Mouse (Mus musculus) midbrain, postnatal 0 days (tissue): ENCODE results near the gene Hacd2. TPM values are rescaled to one million over a fixed set of nuclear protein-coding genes. Genes with fewer than 3 reads are reported as not detected.

Experiments
- ATAC-seq: fragments of 200-750 bp; cut with Nextera tagmentation; 2 replicates; pipeline ENCODE4 v1.8.0; 2017; ENCODE audit warnings: moderate number of reproducible peaks, mild to moderate bottlenecking, moderate TSS enrichment, moderate library complexity; ENCODE audit not compliant: low FRiP score
- DNase-seq: peaks from one replicate; pipeline ENCODE4 v3.0.0-alpha.2; 2015; ENCODE audit warnings: low spot score
- H3K27ac ChIP-seq: fragments of 300-500 bp; sonication (generic); 2 replicates; pipeline ENCODE4 v1.5.1; 2014; ENCODE audit warnings: low read depth, mild to moderate bottlenecking, low read length, mixed read lengths
- H3K27me3 ChIP-seq: fragments of 300-500 bp; sonication (generic); 2 replicates; pipeline ENCODE4 v1.6.1; 2014; ENCODE audit warnings: low read length, control low read depth, mixed read lengths; ENCODE audit not compliant: insufficient read depth
- H3K36me3 ChIP-seq: fragments of 300-500 bp; sonication (generic); 2 replicates; pipeline ENCODE4 v1.6.1; 2014; ENCODE audit warnings: low read length, control low read depth, mixed read lengths; ENCODE audit not compliant: insufficient read depth
- H3K4me1 ChIP-seq: fragments of 300-500 bp; sonication (generic); 2 replicates; pipeline ENCODE4 v1.6.1; 2014; ENCODE audit warnings: mild to moderate bottlenecking, control low read depth, antibody characterized with exemption, low read length, mixed read lengths; ENCODE audit not compliant: insufficient read depth
- H3K4me2 ChIP-seq: fragments of 300-500 bp; sonication (generic); 2 replicates; pipeline ENCODE4 v1.6.1; 2014; ENCODE audit warnings: low read depth, mild to moderate bottlenecking, low read length, mixed read lengths; ENCODE audit not compliant: poor library complexity, severe bottlenecking
- H3K4me3 ChIP-seq: fragments of 300-500 bp; sonication (generic); 2 replicates; pipeline ENCODE4 v1.5.1; 2014; ENCODE audit warnings: low read depth, mild to moderate bottlenecking, low read length, moderate library complexity
- H3K9ac ChIP-seq: fragments of 300-500 bp; sonication (generic); replicated peaks from 2 replicates; pipeline ENCODE4 v1.6.1; 2014; ENCODE audit warnings: mild to moderate bottlenecking, low read length, moderate library complexity, mixed read lengths; ENCODE audit not compliant: poor library complexity, severe bottlenecking
- H3K9me3 ChIP-seq: fragments of 300-500 bp; sonication (generic); 2 replicates; pipeline ENCODE4 v1.6.1; 2016; ENCODE audit warnings: low read length, control low read depth
- CTCF ChIP-seq: IDR thresholded peaks from 2 replicates; pipeline ENCODE4 v1.5.1; 2016; ENCODE audit warnings: antibody characterized with exemption, mild to moderate bottlenecking
- WGBS: fragments of 180-500 bp; shearing (Covaris S2); extraction: QIAGEN DNeasy Blood & Tissue Kit; methylation state at CpG from one replicate; pipeline ENCODE4 v1.1.7; 2014; 5-methylcytosine and 5-hydroxymethylcytosine counted together
- polyA plus RNA-seq: library from polyadenylated mRNA; unstranded; fragments of >200 nt; fragmentation: Nextera tagmentation; extraction: Ambion mirVana; gene quantifications from 2 replicates; pipeline ENCODE4 v1.2.1, GENCODE M21; 2015
- total RNA-seq: library from RNA; depleted of rRNA; stranded (reverse); fragments of >200 nt; gene quantifications from 2 replicates; pipeline ENCODE4 v1.2.3, GENCODE M21; 2014

Hacd2 gene
- total and polyA plus RNA-seq, 2 experiments from 2014 or later = 28.4 to 49.4 TPM

DNA sequence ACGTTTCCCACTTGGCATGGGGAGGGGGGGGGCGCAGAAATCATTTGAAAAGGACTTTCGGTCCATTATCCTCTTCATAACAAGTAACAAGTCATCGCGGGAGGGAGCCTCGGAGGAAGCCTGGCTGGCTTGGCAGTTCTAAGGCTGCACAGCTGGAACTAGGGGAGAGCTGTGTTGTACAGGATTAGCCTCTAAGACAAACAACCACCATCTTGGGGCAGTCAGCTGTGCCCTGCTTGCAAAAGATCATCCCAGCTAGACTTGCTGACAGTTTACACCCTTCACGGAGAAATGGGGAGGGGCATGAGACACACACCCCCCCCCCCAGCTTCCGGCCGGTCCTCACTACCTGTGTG is 118.4 kb downstream of the Hacd2 start:
- Histone ChIP-seq H3K27ac (0 out of 2 replicates have a peak overlapping the region, but pooled peaks have one; percentile 2), H3K4me2 (peak overlapping the region; percentile 20; the same call in 1 of the 2 replicates), H3K9ac (no peak overlapping the region), H3K4me3 (no peak overlapping the region), H3K4me1 (peaks cover 8% of the 10 kb centered on the region; the same call in 1 of the 2 replicates), H3K27me3 (no peaks in the 10 kb centered on the region), H3K9me3 (no peaks in the 10 kb centered on the region), H3K36me3 (no peaks in the 10 kb centered on the region)
- WGBS = 11% methylated on average over 9 of the region's 9 CpGs
- ATAC-seq = peak; percentile 56; the same call in 1 of the 2 replicates
- no peak for TF ChIP-seq CTCF
- DNase-seq = no peak

GRCm38 (mm10) chr16:35141839-35142238 is 119.6 kb downstream of the Hacd2 start:
- Histone ChIP-seq H3K9me3 (no peaks in the 10 kb centered on the region), H3K36me3 (no peaks in the 10 kb centered on the region), H3K4me1 (peaks cover 8% of the 10 kb centered on the region; the same call in 1 of the 2 replicates), H3K4me2 (no peak overlapping the region), H3K27ac (no peak overlapping the region), H3K9ac (no peak overlapping the region), H3K4me3 (no peak overlapping the region), H3K27me3 (no peaks in the 10 kb centered on the region)
- WGBS = 61% methylated on average over 8 of the region's 8 CpGs
- no peak for TF ChIP-seq CTCF
- DNase-seq (no peak), ATAC-seq (no peak)

DNA sequence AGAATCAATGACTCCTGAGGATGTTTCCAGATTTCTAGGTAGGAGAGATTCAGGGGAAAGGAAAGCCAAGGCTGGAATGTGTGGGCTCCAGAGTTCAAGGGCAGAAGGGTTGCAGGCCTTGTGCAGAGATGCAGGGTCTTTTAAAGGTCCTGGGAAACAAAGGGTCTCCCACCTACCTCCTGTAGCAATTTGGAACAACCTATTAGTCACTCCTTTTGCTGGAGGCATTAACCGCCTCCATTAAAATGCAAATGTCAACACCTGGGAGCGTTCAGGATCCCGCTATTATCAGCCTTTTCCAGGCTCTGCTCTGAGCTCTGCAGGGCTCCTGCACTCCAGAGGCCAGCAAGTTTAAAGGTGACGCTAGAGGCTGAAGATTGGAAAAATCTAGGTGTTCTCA is 123.9 kb downstream of the Hacd2 start:
- no peak overlapping the region for H3K27ac ChIP-seq
- DNase-seq (no peak), ATAC-seq (no peak)
- H3K27me3 ChIP-seq = peaks cover 3% of the 10 kb centered on the region
- H3K4me3 ChIP-seq = no peak overlapping the region
- no peak overlapping the region for H3K9ac ChIP-seq
- no peak for TF ChIP-seq CTCF
- H3K36me3 ChIP-seq = no peaks in the 10 kb centered on the region
- no peaks in the 10 kb centered on the region for H3K4me1 ChIP-seq
- no peaks in the 10 kb centered on the region for H3K9me3 ChIP-seq
- no peak overlapping the region for H3K4me2 ChIP-seq
- 22% methylated on average over 4 of the region's 4 CpGs for WGBS

GRCm38 (mm10) chr16:35153146-35153755 is 131.0 kb downstream of the Hacd2 start:
- Histone ChIP-seq H3K36me3 (no peaks in the 10 kb centered on the region), H3K27ac (no peak overlapping the region), H3K4me1 (peaks cover 23% of the 10 kb centered on the region), H3K9me3 (no peaks in the 10 kb centered on the region), H3K9ac (no peak overlapping the region), H3K4me3 (no peak overlapping the region), H3K27me3 (peaks cover 8% of the 10 kb centered on the region), H3K4me2 (peak overlapping the region; percentile 81; the same call in 1 of the 2 replicates)
- ATAC-seq (no peak), DNase-seq (no peak)
- WGBS = 5% methylated on average over 12 of the region's 12 CpGs
- TF ChIP-seq CTCF = no peak

DNA sequence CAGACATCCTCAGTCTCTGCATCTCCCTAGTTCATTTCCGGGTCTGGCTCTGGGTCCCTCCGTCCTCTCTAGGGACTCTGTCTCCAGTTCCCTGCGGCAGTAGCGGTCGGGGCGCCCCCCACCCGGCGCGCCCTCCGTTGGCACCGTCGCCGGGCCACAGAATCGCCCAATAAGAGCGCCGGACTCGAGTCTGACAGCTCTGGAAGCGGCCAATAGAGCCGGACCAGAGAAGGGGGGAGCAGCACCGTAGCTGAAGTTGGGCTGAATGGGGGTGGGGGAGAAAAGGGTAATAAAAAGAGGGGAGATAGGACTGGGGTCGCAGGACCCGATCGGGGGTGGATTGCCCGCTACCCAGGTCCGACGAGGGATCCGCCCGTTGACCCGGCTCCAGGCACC is 132.0 kb downstream of the Hacd2 start:
- Histone ChIP-seq H3K36me3 (no peaks in the 10 kb centered on the region), H3K4me2 (peak overlapping the region; percentile 81), H3K4me3 (peak overlapping the region; percentile 89), H3K27ac (peak overlapping the region; percentile 78), H3K27me3 (peaks cover 8% of the 10 kb centered on the region), H3K9ac (peak overlapping the region; percentile 80), H3K9me3 (no peaks in the 10 kb centered on the region), H3K4me1 (peaks cover 32% of the 10 kb centered on the region)
- WGBS = 1% methylated on average over 29 of the region's 29 CpGs
- peak; percentile 79 for ATAC-seq
- TF ChIP-seq CTCF = no peak
- peak; percentile 87 for DNase-seq

DNA sequence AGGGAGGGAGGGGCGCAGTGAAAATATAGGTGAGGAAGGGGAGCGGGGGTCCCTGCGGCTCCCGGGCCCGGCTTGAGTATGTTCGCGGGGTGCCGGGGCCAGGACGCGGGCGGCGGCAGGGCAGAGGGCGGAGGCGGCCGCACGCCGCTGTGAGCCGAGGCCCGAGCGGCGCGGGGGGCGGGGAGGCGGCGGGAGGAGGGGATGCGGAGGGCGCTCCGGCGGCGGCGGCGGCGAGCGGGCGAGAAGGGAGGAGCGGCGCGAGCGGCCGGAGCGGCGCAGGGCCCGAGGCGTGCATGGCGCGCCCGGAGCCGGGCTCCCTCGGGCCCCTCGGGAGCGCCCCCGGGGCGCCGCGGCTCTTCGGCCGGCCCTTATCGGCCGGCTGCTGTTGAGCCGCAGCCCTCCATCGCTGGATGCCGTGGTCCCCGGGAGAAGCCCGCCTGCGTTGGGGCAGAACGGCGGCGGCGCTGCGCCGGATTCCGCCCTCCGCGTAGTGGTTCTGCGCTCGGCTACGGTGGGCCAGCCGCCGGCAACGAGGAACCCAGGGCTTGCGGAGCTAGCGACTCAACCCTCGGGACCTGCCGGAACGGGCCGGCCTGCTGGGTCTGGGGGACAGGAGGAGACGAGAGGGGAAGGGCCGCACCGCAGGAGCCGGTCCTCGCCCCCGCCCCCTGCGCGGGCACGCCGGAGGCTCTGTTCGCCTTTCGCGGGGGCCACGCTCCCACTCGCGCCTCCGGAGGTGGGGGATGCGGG is 132.6 kb downstream of the Hacd2 start, which contains the start of gene Adcy5:
TSS of gene Adcy5 (plus strand) at position 237 of the 750 bp plus-strand sequence.
- H3K27ac ChIP-seq = peak within 1 kb of the TSS; percentile 78
- no peak for TF ChIP-seq CTCF
- peak within 1 kb of the TSS; percentile 80 for H3K9ac ChIP-seq
- WGBS = 0% methylated on average over 44 of the region's 104 CpGs
- H3K4me2 ChIP-seq = peak within 1 kb of the TSS; percentile 81
- DNase-seq (peak; percentile 37), ATAC-seq (peak; percentile 72)
- H3K9me3 ChIP-seq = no peaks in the 10 kb centered on the region
- peaks cover 8% of the 10 kb centered on the region for H3K27me3 ChIP-seq
- peaks cover 38% of the 10 kb centered on the region for H3K4me1 ChIP-seq
- no peaks in the 10 kb centered on the region for H3K36me3 ChIP-seq
- H3K4me3 ChIP-seq = peak within 1 kb of the TSS; percentile 89
